Mouse (Mus musculus) intestine, embryonic 16.5 days (tissue): ENCODE measurements at regions not wholly inside any gene's neighbourhood (a gene's known extent, or its start where the extent isn't known, plus 50 kb on each side); places are given as distances from the start of the nearest gene placed in this dataset.

Experiments used
- ATAC-seq: fragments of 200-750 bp; cut with Nextera tagmentation; 2 replicates; pipeline ENCODE4 v1.8.0; 2017; ENCODE audit warnings: moderate TSS enrichment, moderate library complexity
- H3K27ac ChIP-seq: fragments of 300-500 bp; sonication (generic); 2 replicates; pipeline ENCODE4 v1.5.1; 2014; ENCODE audit warnings: mild to moderate bottlenecking, low read length
- H3K27me3 ChIP-seq: fragments of 300-500 bp; sonication (generic); replicated peaks from 2 replicates; pipeline ENCODE4 v1.6.1; 2014; ENCODE audit warnings: low read length, control low read depth, mixed read lengths; ENCODE audit not compliant: control insufficient read depth, insufficient read depth
- H3K36me3 ChIP-seq: fragments of 300-500 bp; sonication (generic); 2 replicates; pipeline ENCODE4 v1.6.1; 2014; ENCODE audit warnings: low read length, control low read depth; ENCODE audit not compliant: control insufficient read depth, insufficient read depth
- H3K4me1 ChIP-seq: fragments of 300-500 bp; sonication (generic); 2 replicates; pipeline ENCODE4 v1.6.1; 2014; ENCODE audit warnings: low read length, control low read depth, mixed read lengths; ENCODE audit not compliant: control insufficient read depth, insufficient read depth
- H3K4me2 ChIP-seq: fragments of 300-500 bp; sonication (generic); 2 replicates; pipeline ENCODE4 v1.6.1; 2014; ENCODE audit warnings: low read depth, low read length, control low read depth
- H3K4me3 ChIP-seq: fragments of 300-500 bp; sonication (generic); 2 replicates; pipeline ENCODE4 v1.5.1; 2014; ENCODE audit warnings: mild to moderate bottlenecking, low read length
- H3K9ac ChIP-seq: fragments of 300-500 bp; sonication (generic); 2 replicates; pipeline ENCODE4 v1.6.1; 2014; ENCODE audit warnings: low read depth, low read length
- H3K9me3 ChIP-seq: fragments of 300-500 bp; sonication (generic); 2 replicates; pipeline ENCODE4 v1.6.1; 2016; ENCODE audit warnings: low read length, control low read depth; ENCODE audit not compliant: control insufficient read depth
- WGBS: fragments of 180-500 bp; shearing (Covaris S2); extraction: QIAGEN DNeasy Blood & Tissue Kit; methylation state at CpG from one replicate; pipeline ENCODE4 v1.1.7; 2014; 5-methylcytosine and 5-hydroxymethylcytosine counted together

GRCm38 (mm10) chr2:144144486-144145136 is 111.8 kb downstream of the Banf2 start:
- Histone ChIP-seq H3K4me3 (no peak overlapping the region), H3K4me1 (no peaks in the 10 kb centered on the region), H3K27ac (no peak overlapping the region), H3K27me3 (no peaks in the 10 kb centered on the region), H3K9ac (no peak overlapping the region), H3K36me3 (no peaks in the 10 kb centered on the region), H3K4me2 (no peak overlapping the region), H3K9me3 (no peaks in the 10 kb centered on the region)
- ATAC-seq, result peak; percentile 63
- 73% methylated on average over 5 of the region's 5 CpGs for WGBS

DNA sequence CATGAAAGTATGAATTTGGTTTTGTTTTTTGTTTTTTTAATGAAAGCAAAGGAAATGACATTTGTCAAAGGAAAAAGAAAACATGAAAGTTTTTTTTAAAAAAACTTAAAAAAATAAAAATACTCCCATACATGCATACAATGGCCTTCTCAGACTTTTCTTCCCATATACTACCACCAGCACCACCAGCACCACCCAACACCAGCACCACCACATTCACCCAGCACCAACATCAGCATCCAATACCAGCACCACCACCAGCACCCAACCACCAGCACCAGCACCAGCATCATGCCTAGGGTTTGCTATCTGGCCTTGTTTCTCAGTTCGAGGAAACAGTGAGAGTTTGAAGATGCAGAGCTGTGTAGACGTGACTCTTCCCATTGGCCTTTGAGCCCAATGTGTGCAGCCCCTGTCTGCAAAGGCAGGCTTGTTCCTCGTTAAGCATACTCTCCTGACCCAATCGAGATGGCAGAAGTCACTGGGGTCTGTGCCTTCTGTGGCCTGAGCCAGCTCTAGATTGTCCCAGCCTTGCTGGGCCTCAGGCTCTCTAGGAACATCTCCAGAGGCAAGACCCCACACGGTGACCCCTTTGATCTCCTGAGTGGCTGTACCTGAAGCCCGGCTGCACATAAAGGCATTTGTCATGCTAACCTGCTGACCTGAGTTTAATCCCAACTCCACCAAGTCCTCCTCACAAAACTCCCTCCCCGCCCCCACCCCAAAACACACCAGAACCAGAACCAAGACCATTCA is 113.8 kb upstream of the Mgme1 start:
- WGBS, result 53% methylated on average over 7 of the region's 7 CpGs
- ATAC-seq, result peak; percentile 41
- Histone ChIP-seq H3K4me2 (no peak overlapping the region), H3K27me3 (no peaks in the 10 kb centered on the region), H3K4me1 (peaks cover 34% of the 10 kb centered on the region), H3K36me3 (no peaks in the 10 kb centered on the region), H3K27ac (no peak overlapping the region), H3K4me3 (no peak overlapping the region), H3K9ac (no peak overlapping the region), H3K9me3 (no peaks in the 10 kb centered on the region)

GRCm38 (mm10) chr2:144157343-144157742 is 113.1 kb upstream of the Mgme1 start:
- no peaks in the 10 kb centered on the region for H3K36me3 ChIP-seq
- no peak overlapping the region for H3K4me2 ChIP-seq
- H3K4me3 ChIP-seq, result no peak overlapping the region
- H3K27ac ChIP-seq, result no peak overlapping the region
- ATAC-seq, result no peak
- H3K27me3 ChIP-seq, result no peaks in the 10 kb centered on the region
- H3K9ac ChIP-seq, result 0 out of 2 replicates have a peak overlapping the region, but pooled peaks have one; percentile 14
- H3K9me3 ChIP-seq, result no peaks in the 10 kb centered on the region
- 36% methylated on average over 2 of the region's 2 CpGs for WGBS
- peaks cover 36% of the 10 kb centered on the region for H3K4me1 ChIP-seq

- Histone ChIP-seq H3K9ac (no peak overlapping the region), H3K4me1 (peaks cover 36% of the 10 kb centered on the region), H3K27ac (no peak overlapping the region), H3K36me3 (no peaks in the 10 kb centered on the region), H3K27me3 (no peaks in the 10 kb centered on the region), H3K4me2 (no peak overlapping the region), H3K4me3 (no peak overlapping the region), H3K9me3 (no peaks in the 10 kb centered on the region)
- 56% methylated on average over 8 of the region's 8 CpGs for WGBS
- no peak for ATAC-seq
Observed at GRCm38 (mm10) chr2:144158256-144158655, 112.2 kb upstream of the Mgme1 start.

DNA sequence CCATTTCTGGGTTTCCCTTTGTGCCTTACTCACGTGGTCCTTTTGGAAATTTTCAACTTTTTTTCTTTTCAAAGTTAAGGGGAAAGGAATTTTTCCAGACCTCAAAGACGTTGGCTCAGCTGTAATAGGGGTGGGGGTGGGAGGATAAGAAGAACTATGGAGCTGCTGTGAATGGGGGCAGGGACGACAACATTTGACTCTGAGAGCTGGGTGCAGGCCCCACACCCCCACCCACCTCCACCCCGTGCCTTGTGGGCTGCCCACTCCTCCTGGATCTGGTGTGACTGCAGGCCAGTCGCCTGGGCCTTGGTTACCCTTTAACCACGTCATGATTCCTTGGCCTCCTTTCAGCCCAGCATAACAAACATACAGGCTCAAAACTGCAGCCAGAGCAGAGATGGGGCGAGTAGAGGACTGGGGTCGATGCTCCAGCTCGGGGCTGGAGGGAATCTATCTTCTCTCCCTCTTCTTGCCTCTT is 110.6 kb upstream of the Mgme1 start:
- ATAC-seq, result peak; percentile 18
- H3K27me3 ChIP-seq, result no peaks in the 10 kb centered on the region
- H3K4me1 ChIP-seq, result peaks cover 42% of the 10 kb centered on the region
- no peaks in the 10 kb centered on the region for H3K9me3 ChIP-seq
- H3K27ac ChIP-seq, result peak overlapping the region; percentile 77
- H3K36me3 ChIP-seq, result no peaks in the 10 kb centered on the region
- WGBS, result 21% methylated on average over 9 of the region's 9 CpGs
- H3K9ac ChIP-seq, result peak overlapping the region; percentile 49; the same call in 1 of the 2 replicates
- no peak overlapping the region for H3K4me3 ChIP-seq
- H3K4me2 ChIP-seq, result peak overlapping the region; percentile 10; the same call in 1 of the 2 replicates

DNA sequence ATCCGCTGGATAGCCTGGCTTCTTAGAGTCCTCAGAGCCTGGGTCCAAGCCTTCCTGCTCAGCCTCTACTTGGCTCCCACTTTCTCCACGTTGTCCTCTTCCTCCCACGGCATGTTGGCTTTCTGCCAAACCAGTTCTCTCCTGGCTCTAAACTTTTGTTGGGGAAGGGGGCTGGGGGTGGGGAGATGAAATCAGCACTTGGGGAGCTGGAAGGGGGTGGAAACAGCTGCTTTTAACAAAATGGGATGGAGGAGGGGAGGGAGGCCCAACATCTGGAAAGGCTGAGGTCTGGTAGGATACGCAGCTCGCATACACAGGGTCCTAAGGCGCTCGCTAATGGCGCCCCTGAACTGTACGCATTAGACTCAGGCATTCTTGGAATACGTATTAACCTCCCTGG is 110.0 kb upstream of the Mgme1 start:
- Histone ChIP-seq H3K36me3 (no peaks in the 10 kb centered on the region), H3K27me3 (no peaks in the 10 kb centered on the region), H3K4me3 (no peak overlapping the region), H3K9ac (peak overlapping the region; percentile 49; the same call in 1 of the 2 replicates), H3K4me2 (0 out of 2 replicates have a peak overlapping the region, but pooled peaks have one; percentile 10), H3K9me3 (no peaks in the 10 kb centered on the region), H3K4me1 (peaks cover 44% of the 10 kb centered on the region), H3K27ac (peak overlapping the region; percentile 77)
- ATAC-seq, result peak; percentile 22; the same call in 1 of the 2 replicates
- WGBS, result 43% methylated on average over 10 of the region's 10 CpGs

- Histone ChIP-seq H3K4me1 (peaks cover 46% of the 10 kb centered on the region), H3K4me3 (no peak overlapping the region), H3K4me2 (no peak overlapping the region), H3K27me3 (no peaks in the 10 kb centered on the region), H3K27ac (0 out of 2 replicates have a peak overlapping the region, but pooled peaks have one; percentile 35), H3K9me3 (no peaks in the 10 kb centered on the region), H3K36me3 (no peaks in the 10 kb centered on the region), H3K9ac (no peak overlapping the region)
- WGBS, result 59% methylated on average over 1 of the region's 1 CpGs
- no peak for ATAC-seq
Observed at GRCm38 (mm10) chr2:144161852-144162251, 108.6 kb upstream of the Mgme1 start.

DNA sequence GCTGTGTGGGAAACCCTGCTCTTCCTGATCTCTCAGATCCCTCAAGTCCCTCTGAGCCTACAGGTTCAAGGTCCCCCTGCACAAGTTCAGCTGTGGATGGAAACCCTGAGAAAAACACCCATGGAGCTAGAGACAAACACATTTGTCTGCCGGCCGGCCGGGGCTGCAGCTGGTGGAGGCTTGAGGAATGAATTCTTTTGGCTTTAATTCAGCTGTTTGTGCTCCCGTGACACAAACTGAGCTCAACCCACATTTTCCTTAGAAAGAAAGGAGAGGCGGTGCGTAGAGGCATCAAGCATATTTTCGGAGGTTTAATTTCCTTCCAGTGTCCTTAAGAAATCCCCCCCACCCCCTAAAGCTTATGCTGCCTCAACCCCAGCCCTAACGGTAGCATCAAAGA is 106.4 kb upstream of the Mgme1 start:
- Histone ChIP-seq H3K4me2 (peak overlapping the region; percentile 56), H3K27ac (peak overlapping the region; percentile 85), H3K9ac (peak overlapping the region; percentile 53), H3K9me3 (no peaks in the 10 kb centered on the region), H3K27me3 (no peaks in the 10 kb centered on the region), H3K4me1 (peaks cover 46% of the 10 kb centered on the region), H3K36me3 (no peaks in the 10 kb centered on the region), H3K4me3 (peak overlapping the region; percentile 24; the same call in 1 of the 2 replicates)
- WGBS, result 24% methylated on average over 8 of the region's 8 CpGs
- ATAC-seq, result no peak

- H3K27ac ChIP-seq, result peak overlapping the region; percentile 100
- H3K9me3 ChIP-seq, result no peaks in the 10 kb centered on the region
- peaks cover 47% of the 10 kb centered on the region for H3K4me1 ChIP-seq
- under 1% methylated on average over 37 of the region's 37 CpGs for WGBS
- peak overlapping the region; percentile 56 for H3K4me2 ChIP-seq
- H3K27me3 ChIP-seq, result no peaks in the 10 kb centered on the region
- peak; percentile 80 for ATAC-seq
- H3K9ac ChIP-seq, result peak overlapping the region; percentile 98
- peak overlapping the region; percentile 75 for H3K4me3 ChIP-seq
- no peaks in the 10 kb centered on the region for H3K36me3 ChIP-seq
Observed at GRCm38 (mm10) chr2:144164986-144165821, 105.3 kb upstream of the Mgme1 start.
